Mouse (Mus musculus): ENCODE data around the gene C8a. TPM values are rescaled to one million over a fixed set of nuclear protein-coding genes. Genes with fewer than 3 reads are reported as not detected.

Gene C8a
- not detected in 2 replicates for polyA plus RNA-seq (2015; fragmentation: Nextera tagmentation; extraction: Ambion mirVana)

- Histone ChIP-seq H3K9ac (no peak within 1 kb of the TSS), H3K9me3 (no peaks in the 10 kb centered on the region), H3K36me3 (replicated peaks) (no peaks in the 10 kb centered on the region), H3K4me1 (no peaks in the 10 kb centered on the region), H3K27me3 (replicated peaks) (no peaks in the 10 kb centered on the region), H3K4me3 (no peak within 1 kb of the TSS), H3K27ac (no peak within 1 kb of the TSS), H3K4me2 (no peak within 1 kb of the TSS)
- no peak for ATAC-seq (replicated peaks)
- WGBS, result 91% methylated on average over 3 of the region's 3 CpGs
These were observed at the start of gene C8a for GRCm38 (mm10) chr4:104876323-104876722. Gene C8a (minus strand): TSS chr4:104876398.

DNA sequence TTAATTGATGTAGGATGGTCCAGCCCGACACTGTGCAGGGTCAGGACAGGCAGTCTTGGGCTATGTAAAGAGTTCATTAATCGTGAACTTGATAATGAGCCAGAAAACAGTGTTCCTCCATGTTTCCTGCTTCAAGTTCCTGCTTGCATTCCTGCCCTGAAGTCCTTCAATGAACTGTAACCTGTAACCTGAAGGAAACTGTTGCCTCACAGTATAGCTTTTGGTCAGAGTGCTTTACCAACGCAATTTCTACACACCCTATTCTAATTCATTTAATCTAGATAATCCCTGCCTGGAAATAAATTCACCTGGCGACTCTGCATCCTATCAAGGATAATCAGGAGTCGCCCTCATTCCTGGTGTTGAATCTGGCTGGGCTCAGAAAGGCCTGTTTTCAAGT is 49.2 kb upstream of the C8a start:
- H3K4me2 ChIP-seq, result no peak overlapping the region
- 88% methylated on average over 5 of the region's 5 CpGs for WGBS
- no peaks in the 10 kb centered on the region for H3K27me3 ChIP-seq (replicated peaks)
- ATAC-seq (replicated peaks), result no peak
- no peaks in the 10 kb centered on the region for H3K36me3 ChIP-seq (replicated peaks)
- no peak overlapping the region for H3K4me3 ChIP-seq
- H3K4me1 ChIP-seq, result no peaks in the 10 kb centered on the region
- H3K9ac ChIP-seq, result no peak overlapping the region
- H3K9me3 ChIP-seq, result no peaks in the 10 kb centered on the region
- H3K27ac ChIP-seq, result no peak overlapping the region

DNA sequence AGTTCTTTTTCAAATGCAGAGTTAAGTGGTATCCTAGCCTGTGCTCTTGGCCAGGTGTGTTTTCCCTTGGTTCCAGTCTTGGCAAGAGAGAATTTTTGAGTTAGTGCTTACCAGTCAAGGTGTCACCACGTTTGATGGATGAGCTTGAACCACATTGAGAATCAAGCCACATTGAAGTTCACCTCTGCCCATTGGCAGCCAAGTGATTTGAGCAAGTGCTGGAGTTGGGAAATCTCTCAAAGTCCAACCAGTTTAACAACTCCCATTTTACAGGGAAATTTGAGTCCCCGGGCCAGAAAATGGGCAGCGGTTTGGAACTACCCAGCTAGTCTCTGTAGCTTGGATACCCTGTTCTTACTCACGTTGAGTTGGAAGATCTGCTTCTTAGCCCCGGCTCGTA is 41.8 kb upstream of the C8a start:
- 0 out of 2 replicates have a peak, but pooled peaks cover 3% of the 10 kb centered on the region for H3K27me3 ChIP-seq (replicated peaks)
- H3K4me2 ChIP-seq, result no peak overlapping the region
- H3K9ac ChIP-seq, result no peak overlapping the region
- WGBS, result 87% methylated on average over 6 of the region's 6 CpGs
- H3K4me1 ChIP-seq, result peaks cover 6% of the 10 kb centered on the region
- no peak overlapping the region for H3K27ac ChIP-seq
- ATAC-seq (replicated peaks), result no peak
- H3K4me3 ChIP-seq, result no peak overlapping the region
- no peaks in the 10 kb centered on the region for H3K36me3 ChIP-seq (replicated peaks)
- H3K9me3 ChIP-seq, result no peaks in the 10 kb centered on the region

DNA sequence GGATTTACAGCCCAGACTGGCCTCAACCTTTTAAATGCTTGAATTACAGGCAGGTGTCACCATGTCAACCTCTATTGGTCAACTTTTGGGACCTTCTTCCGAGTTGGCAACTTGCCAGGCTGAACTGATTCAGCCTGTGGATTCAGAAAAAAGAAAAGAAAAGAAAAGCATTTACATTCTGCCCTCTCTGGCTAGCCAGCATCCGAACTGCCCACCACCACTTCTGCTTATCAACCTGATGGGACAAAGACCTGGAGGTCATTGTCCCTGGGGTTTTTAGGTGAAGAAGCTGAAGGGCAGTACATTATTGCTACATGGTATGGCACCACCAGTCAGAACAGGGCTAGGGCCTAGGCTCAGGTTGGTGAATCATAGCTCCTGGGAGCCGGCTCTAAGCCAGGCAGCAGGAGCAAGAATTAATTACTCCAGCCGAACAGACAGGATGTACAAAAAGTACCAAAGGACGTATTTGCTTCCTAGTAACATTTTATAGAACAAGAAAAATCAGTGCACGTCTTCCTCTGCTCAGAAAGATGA is 38.6 kb upstream of the C8a start:
- Histone ChIP-seq H3K27ac (no peak overlapping the region), H3K4me3 (no peak overlapping the region), H3K9me3 (no peaks in the 10 kb centered on the region), H3K27me3 (replicated peaks) (0 out of 2 replicates have a peak, but pooled peaks cover 6% of the 10 kb centered on the region), H3K4me1 (peaks cover 6% of the 10 kb centered on the region), H3K9ac (no peak overlapping the region), H3K4me2 (no peak overlapping the region), H3K36me3 (replicated peaks) (no peaks in the 10 kb centered on the region)
- WGBS, result 66% methylated on average over 6 of the region's 6 CpGs
- no peak for ATAC-seq (replicated peaks)

- Histone ChIP-seq H3K9ac (no peak within 1 kb of the TSS), H3K36me3 (replicated peaks) (no peaks in the 10 kb centered on the region), H3K27me3 (replicated peaks) (0 out of 2 replicates have a peak, but pooled peaks cover 6% of the 10 kb centered on the region), H3K27ac (no peak within 1 kb of the TSS), H3K4me3 (peak within 1 kb of the TSS; percentile 16; the same call in 1 of the 2 replicates), H3K4me1 (peaks cover 6% of the 10 kb centered on the region), H3K9me3 (no peaks in the 10 kb centered on the region), H3K4me2 (peak within 1 kb of the TSS; percentile 43)
- ATAC-seq (replicated peaks), result 0 out of 2 replicates have a peak, but pooled peaks have one; percentile 27
- 26% methylated on average over 23 of the region's 23 CpGs for WGBS
These were observed 37.3 kb upstream of the C8a start, which contains the start of gene Fyb2 for GRCm38 (mm10) chr4:104913291-104914129. Gene Fyb2 (plus strand): TSS chr4:104913456.

GRCm38 (mm10) chr4:104911685-104912084 is 35.5 kb upstream of the C8a start:
- peaks cover 6% of the 10 kb centered on the region for H3K4me1 ChIP-seq
- H3K9me3 ChIP-seq, result no peaks in the 10 kb centered on the region
- 0 out of 2 replicates have a peak, but pooled peaks cover 6% of the 10 kb centered on the region for H3K27me3 ChIP-seq (replicated peaks)
- WGBS, result 42% methylated on average over 7 of the region's 7 CpGs
- no peaks in the 10 kb centered on the region for H3K36me3 ChIP-seq (replicated peaks)
- no peak overlapping the region for H3K4me3 ChIP-seq
- no peak overlapping the region for H3K4me2 ChIP-seq
- no peak for ATAC-seq (replicated peaks)
- no peak overlapping the region for H3K27ac ChIP-seq
- H3K9ac ChIP-seq, result no peak overlapping the region

- Histone ChIP-seq H3K9ac (no peak overlapping the region), H3K36me3 (replicated peaks) (no peaks in the 10 kb centered on the region), H3K4me1 (no peaks in the 10 kb centered on the region), H3K27ac (no peak overlapping the region), H3K27me3 (replicated peaks) (no peaks in the 10 kb centered on the region), H3K9me3 (no peaks in the 10 kb centered on the region), H3K4me3 (no peak overlapping the region), H3K4me2 (no peak overlapping the region)
- peak; percentile 74 for ATAC-seq (replicated peaks)
- 75% methylated on average over 6 of the region's 6 CpGs for WGBS
These were observed 28.9 kb upstream of the C8a start for GRCm38 (mm10) chr4:104905049-104905448.

DNA sequence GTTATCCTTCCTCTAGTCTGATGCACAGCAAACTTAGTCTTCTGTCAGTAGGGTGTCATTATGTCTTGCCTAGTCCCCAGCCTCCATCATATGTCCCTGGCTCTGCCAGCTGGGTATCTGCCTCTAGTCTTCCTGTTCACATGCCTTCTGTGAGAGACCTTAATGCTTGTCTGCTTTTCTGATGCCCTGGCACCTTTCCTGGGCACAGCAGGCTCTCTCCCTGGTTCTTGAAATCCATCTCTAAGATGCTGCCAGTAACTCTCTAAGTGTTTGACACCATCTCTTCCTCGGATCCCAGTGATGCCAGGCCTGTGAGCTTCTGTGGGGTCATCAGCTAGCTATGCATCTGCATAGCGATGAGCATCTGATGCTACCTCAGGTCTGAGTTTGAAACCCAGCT is 26.6 kb upstream of the C8a start:
- H3K4me1 ChIP-seq, result no peaks in the 10 kb centered on the region
- WGBS, result 83% methylated on average over 2 of the region's 2 CpGs
- H3K4me2 ChIP-seq, result no peak overlapping the region
- no peak for ATAC-seq (replicated peaks)
- H3K36me3 ChIP-seq (replicated peaks), result no peaks in the 10 kb centered on the region
- no peaks in the 10 kb centered on the region for H3K9me3 ChIP-seq
- no peak overlapping the region for H3K9ac ChIP-seq
- H3K4me3 ChIP-seq, result no peak overlapping the region
- no peaks in the 10 kb centered on the region for H3K27me3 ChIP-seq (replicated peaks)
- no peak overlapping the region for H3K27ac ChIP-seq

- H3K9ac ChIP-seq, result no peak overlapping the region
- 0 out of 2 replicates have a peak overlapping the region, but pooled peaks have one; percentile 3 for H3K27ac ChIP-seq
- no peaks in the 10 kb centered on the region for H3K9me3 ChIP-seq
- H3K27me3 ChIP-seq (replicated peaks), result no peaks in the 10 kb centered on the region
- 52% methylated on average over 13 of the region's 13 CpGs for WGBS
- H3K36me3 ChIP-seq (replicated peaks), result no peaks in the 10 kb centered on the region
- peaks cover 19% of the 10 kb centered on the region for H3K4me1 ChIP-seq
- 0 out of 2 replicates have a peak, but pooled peaks have one; percentile 45 for ATAC-seq (replicated peaks)
- no peak overlapping the region for H3K4me3 ChIP-seq
- H3K4me2 ChIP-seq, result no peak overlapping the region
These were observed 18.0 kb upstream of the C8a start for GRCm38 (mm10) chr4:104894004-104894734.

GRCm38 (mm10) chr4:104893588-104893987 is 17.4 kb upstream of the C8a start:
- Histone ChIP-seq H3K36me3 (replicated peaks) (no peaks in the 10 kb centered on the region), H3K4me3 (no peak overlapping the region), H3K4me1 (peaks cover 24% of the 10 kb centered on the region), H3K4me2 (no peak overlapping the region), H3K27ac (peak overlapping the region; percentile 71), H3K27me3 (replicated peaks) (no peaks in the 10 kb centered on the region), H3K9me3 (no peaks in the 10 kb centered on the region), H3K9ac (no peak overlapping the region)
- WGBS, result 65% methylated on average over 5 of the region's 5 CpGs
- no peak for ATAC-seq (replicated peaks)

DNA sequence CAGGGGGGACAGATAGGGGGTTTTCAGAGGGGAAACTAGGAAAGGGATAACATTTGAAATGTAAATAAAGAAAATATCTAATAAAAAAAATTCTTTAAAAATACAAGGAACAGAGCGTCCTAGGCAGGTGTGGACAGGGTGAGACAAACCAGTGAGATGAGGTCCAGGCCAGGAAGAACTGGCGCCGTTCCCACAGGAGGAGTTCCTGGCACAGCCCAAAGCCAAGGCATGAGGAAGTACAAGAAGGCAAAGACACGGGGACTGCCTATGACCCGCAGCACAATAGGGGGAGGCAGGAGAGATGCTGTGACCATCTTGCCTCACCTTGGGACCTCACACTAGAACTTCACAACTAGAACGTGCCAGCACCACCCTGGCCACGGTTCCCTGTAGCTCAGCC is 15.5 kb upstream of the C8a start:
- Histone ChIP-seq H3K4me1 (peaks cover 29% of the 10 kb centered on the region), H3K27me3 (replicated peaks) (no peaks in the 10 kb centered on the region), H3K36me3 (replicated peaks) (no peaks in the 10 kb centered on the region), H3K4me2 (no peak overlapping the region), H3K9ac (no peak overlapping the region), H3K9me3 (no peaks in the 10 kb centered on the region), H3K27ac (no peak overlapping the region), H3K4me3 (no peak overlapping the region)
- no peak for ATAC-seq (replicated peaks)
- 88% methylated on average over 7 of the region's 7 CpGs for WGBS
